Mouse (Mus musculus): ENCODE data around the gene Hic1.

Gene Hic1

GRCm38 (mm10) chr11:75148332-75149035 lies 20.8 kb downstream of the Hic1 start:
- no peak for DNase-seq (ENCODE audit: low spot score)

GRCm38 (mm10) chr11:75147846-75148168 lies 21.5 kb downstream of the Hic1 start:
- DNase-seq (ENCODE audit: low spot score): peak; percentile 55

GRCm38 (mm10) chr11:75147106-75147845 lies 22.0 kb downstream of the Hic1 start:
- DNase-seq (ENCODE audit: low spot score): no peak

GRCm38 (mm10) chr11:75145841-75146240 lies 23.5 kb downstream of the Hic1 start:
- no peak for DNase-seq (ENCODE audit: low spot score)

- DNase-seq (ENCODE audit: low spot score): no peak
Measured at GRCm38 (mm10) chr11:75142749-75143148, 26.6 kb downstream of the Hic1 start.

- DNase-seq (ENCODE audit: low spot score): peak; percentile 53
Measured at GRCm38 (mm10) chr11:75141913-75142312, 27.4 kb downstream of the Hic1 start.

- DNase-seq (ENCODE audit: low spot score): no peak
Measured at GRCm38 (mm10) chr11:75141038-75141437, 28.3 kb downstream of the Hic1 start.

GRCm38 (mm10) chr11:75140431-75140830 lies 28.9 kb downstream of the Hic1 start:
- DNase-seq (ENCODE audit: low spot score): no peak

- peak; percentile 76 for DNase-seq (ENCODE audit: low spot score)
Measured at GRCm38 (mm10) chr11:75139122-75139963, 30.0 kb downstream of the Hic1 start.

GRCm38 (mm10) chr11:75136666-75137398 lies 32.5 kb downstream of the Hic1 start:
- DNase-seq (ENCODE audit: low spot score): peak; percentile 54

GRCm38 (mm10) chr11:75135358-75135757 lies 34.0 kb downstream of the Hic1 start:
- DNase-seq (ENCODE audit: low spot score): no peak

GRCm38 (mm10) chr11:75134485-75135068 lies 34.7 kb downstream of the Hic1 start:
- DNase-seq (ENCODE audit: low spot score): no peak

- DNase-seq (ENCODE audit: low spot score): peak; percentile 73
Measured at GRCm38 (mm10) chr11:75133951-75134350, 35.4 kb downstream of the Hic1 start.

GRCm38 (mm10) chr11:75133391-75133790 lies 35.9 kb downstream of the Hic1 start:
- no peak for DNase-seq (ENCODE audit: low spot score)

GRCm38 (mm10) chr11:75132278-75132677 lies 37.0 kb downstream of the Hic1 start:
- no peak for DNase-seq (ENCODE audit: low spot score)

- no peak for DNase-seq (ENCODE audit: low spot score)
Measured at GRCm38 (mm10) chr11:75131300-75131699, 38.0 kb downstream of the Hic1 start.

- no peak for DNase-seq (ENCODE audit: low spot score)
Measured at GRCm38 (mm10) chr11:75129481-75129880, 39.8 kb downstream of the Hic1 start.

- no peak for DNase-seq (ENCODE audit: low spot score)
Measured at GRCm38 (mm10) chr11:75126384-75126783, 42.9 kb downstream of the Hic1 start.

- DNase-seq (ENCODE audit: low spot score): no peak
Measured at GRCm38 (mm10) chr11:75124406-75124805, 44.9 kb downstream of the Hic1 start.

- no peak for DNase-seq (ENCODE audit: low spot score)
Measured at GRCm38 (mm10) chr11:75121348-75121747, 48.0 kb downstream of the Hic1 start.

GRCm38 (mm10) chr11:75119841-75120240 lies 49.5 kb downstream of the Hic1 start:
- DNase-seq (ENCODE audit: low spot score): no peak

GRCm38 (mm10) chr11:75119298-75119697 lies 50.0 kb downstream of the Hic1 start:
- DNase-seq (ENCODE audit: low spot score): no peak

Measured in embryo, embryonic 10.5 days (tissue).